In the genomic region with DNA sequence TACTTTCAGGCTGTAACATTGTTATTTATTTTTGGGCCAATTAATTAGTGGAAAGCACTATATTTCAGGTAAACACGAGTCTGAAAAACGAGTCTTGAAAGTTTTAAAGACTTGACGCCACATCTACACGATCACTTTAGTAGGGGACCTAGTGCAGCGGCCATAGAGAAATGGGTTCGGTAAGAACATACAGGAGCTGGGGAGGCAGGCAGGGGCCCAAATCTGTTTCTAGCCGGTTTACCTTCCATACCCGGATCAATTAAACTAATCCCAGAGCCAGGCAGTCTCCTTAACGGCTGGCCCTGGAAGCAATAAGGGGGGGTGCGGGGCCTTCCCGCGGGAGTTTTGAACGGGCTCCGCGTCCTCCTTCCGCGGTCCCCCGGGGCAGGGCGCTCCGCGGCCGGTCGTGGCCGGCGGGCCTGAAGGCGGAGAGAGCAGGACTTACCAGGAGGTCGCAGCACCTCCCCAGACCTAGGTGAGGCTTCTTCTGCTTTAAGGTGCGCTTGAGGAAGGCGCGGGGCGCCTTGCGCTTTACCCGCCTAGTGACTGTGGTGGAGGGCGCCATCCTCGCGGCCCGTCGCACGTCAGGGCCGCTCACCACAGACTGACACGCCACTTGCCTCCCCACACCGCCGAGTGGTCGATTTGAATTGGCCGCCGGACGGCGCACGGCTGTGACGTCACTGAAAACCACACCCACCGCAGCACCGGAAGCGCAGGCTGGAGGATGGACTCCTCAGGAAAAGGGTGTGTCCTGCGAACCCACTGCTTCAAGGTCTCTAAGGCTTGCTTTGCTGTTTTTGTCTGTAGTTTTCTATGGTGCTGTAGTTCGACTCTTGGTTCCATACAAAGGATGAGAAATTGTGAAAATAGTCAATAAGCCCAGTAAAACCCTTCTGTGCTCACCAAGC, we compare ENCODE assay signal across 8 mouse cellular contexts. TPM values are rescaled to one million over a fixed set of nuclear protein-coding genes. Genes with fewer than 3 reads are reported as not detected.
DNase-seq lines count a peak whose midpoint lies in the region; ATAC-seq lines count a peak whose summit lies in the region.

Gene Cenpw, minus strand, starts transcription at position 645 of the 911 bp plus-strand sequence.

- ATAC-seq in hindbrain, embryonic 15.5 days (ENCODE audit: low FRiP score, low read depth): peak; percentile 100

- H3K4me3 ChIP-seq in hindbrain, embryonic 15.5 days: peak within 1 kb of the TSS; percentile 94

- H3K4me1 ChIP-seq in hindbrain, embryonic 15.5 days (replicated peaks): no peaks in the 10 kb centered on the region; the same call in 1 of the 2 replicates

- H3K9me3 ChIP-seq in hindbrain, embryonic 15.5 days: no peaks in the 10 kb centered on the region

- no peaks in the 10 kb centered on the region for H3K27me3 ChIP-seq in hindbrain, embryonic 15.5 days

- no peaks in the 10 kb centered on the region for H3K36me3 ChIP-seq in hindbrain, embryonic 15.5 days

- DNase-seq in R1 (ENCODE audit: low read depth, low spot score): peak; percentile 96
- peak; percentile 83 to 88 for DNase-seq in cerebellum, postnatal 25 days
- peak; percentile 85 to 88 for DNase-seq in frontal cortex, postnatal 36 days (ENCODE audit: low spot score in 2 of 2)
- peak; percentile 63 for DNase-seq in left cerebral cortex, adult 11 months (ENCODE audit: low spot score)
- DNase-seq in lung, postnatal 4 days: peak; percentile 94
- DNase-seq in retina, postnatal 7 days (ENCODE audit: low read depth, low spot score): peak; percentile 73
- peak; percentile 54 for DNase-seq in urinary bladder, adult 2 months (ENCODE audit: low spot score)

- H3K9ac ChIP-seq in hindbrain, embryonic 15.5 days: peak within 1 kb of the TSS; percentile 61

- peak within 1 kb of the TSS; percentile 98 for H3K4me2 ChIP-seq in hindbrain, embryonic 15.5 days

- 1% methylated on average over 55 of the region's 55 CpGs for WGBS in hindbrain, embryonic 15.5 days

- 0 out of 2 replicates have a peak within 1 kb of the TSS, but pooled peaks have one; percentile 38 for H3K27ac ChIP-seq in hindbrain, embryonic 15.5 days (replicated peaks)

RNA-seq across cellular contexts. Expression of gene Cenpw, which starts in this region (rescaled TPM):
- polyA plus RNA-seq in hindbrain, embryonic 15.5 days (2015; fragmentation: Nextera tagmentation; extraction: Ambion mirVana): 15.5 and 16.8 TPM in 2 replicates
- 1.6 and 1.8 TPM in 2 replicates for polyA plus RNA-seq in urinary bladder, adult 2 months (2012; rRNA removed)

Comparison
In these comparisons a context has a peak if more than half of its experiments do, and no peak if none do; other contexts are left out.
1. Peak in every context shown above with its lines: DNase-seq, ATAC-seq, H3K4me3 ChIP-seq and H3K27ac ChIP-seq.